Mouse (Mus musculus): ENCODE results near the gene Actl10. TPM values are rescaled to one million over a fixed set of nuclear protein-coding genes. Genes with fewer than 3 reads are reported as not detected.

The Actl10 gene
- polyA plus RNA-seq, 1 experiment from 2014 or later: not detected

GRCm38 (mm10) chr2:154539720-154540119 lies 11.9 kb upstream of the Actl10 start:
- WGBS (ENCODE audit: missing documents): 68% methylated on average over 3 of the region's 3 CpGs
- Histone ChIP-seq H3K27ac (no peak overlapping the region), H3K4me3 (ENCODE audit: inconsistent target) (no peak overlapping the region), H3K36me3 (ENCODE audit: inconsistent target) (peaks cover 13% of the 10 kb centered on the region; the same call in 1 of the 2 replicates), H3K79me2 (ENCODE audit: inconsistent target) (no peaks in the 10 kb centered on the region)

- Histone ChIP-seq H3K36me3 (ENCODE audit: inconsistent target) (no peaks in the 10 kb centered on the region), H3K79me2 (ENCODE audit: inconsistent target) (no peaks in the 10 kb centered on the region), H3K27ac (no peak overlapping the region), H3K4me3 (ENCODE audit: inconsistent target) (no peak overlapping the region)
- 91% methylated on average over 2 of the region's 2 CpGs for WGBS (ENCODE audit: missing documents)
Measured at GRCm38 (mm10) chr2:154541630-154542029, 9.9 kb upstream of the Actl10 start.

- 93% methylated on average over 9 of the region's 9 CpGs for WGBS (ENCODE audit: missing documents)
- H3K27ac ChIP-seq: no peak overlapping the region
- H3K4me3 ChIP-seq (ENCODE audit: inconsistent target): no peak overlapping the region
- no peaks in the 10 kb centered on the region for H3K79me2 ChIP-seq (ENCODE audit: inconsistent target)
- no peaks in the 10 kb centered on the region for H3K36me3 ChIP-seq (ENCODE audit: inconsistent target)
Measured at GRCm38 (mm10) chr2:154543567-154544347, 7.8 kb upstream of the Actl10 start.

- H3K27ac ChIP-seq: no peak within 1 kb of the TSS
- H3K36me3 ChIP-seq (ENCODE audit: inconsistent target): no peaks in the 10 kb centered on the region
- WGBS (ENCODE audit: missing documents): 99% methylated on average over 9 of the region's 10 CpGs
- H3K79me2 ChIP-seq (ENCODE audit: inconsistent target): no peaks in the 10 kb centered on the region
- no peak within 1 kb of the TSS for H3K4me3 ChIP-seq (ENCODE audit: inconsistent target)
Measured at GRCm38 (mm10) chr2:154546711-154547110, 4.9 kb upstream of the Actl10 start, which contains the start of gene 1700003F12Rik. TSS of gene 1700003F12Rik (plus strand) at chr2:154547085.

- Histone ChIP-seq H3K79me2 (ENCODE audit: inconsistent target) (no peaks in the 10 kb centered on the region), H3K4me3 (ENCODE audit: inconsistent target) (peak overlapping the region; percentile 30), H3K36me3 (ENCODE audit: inconsistent target) (no peaks in the 10 kb centered on the region), H3K27ac (0 out of 2 replicates have a peak overlapping the region, but pooled peaks have one; percentile 28)
- 82% methylated on average over 3 of the region's 3 CpGs for WGBS (ENCODE audit: missing documents)
Measured at GRCm38 (mm10) chr2:154548688-154549087, 2.9 kb upstream of the Actl10 start.

- H3K79me2 ChIP-seq (ENCODE audit: inconsistent target): no peaks in the 10 kb centered on the region
- H3K27ac ChIP-seq: peak overlapping the region; percentile 28; the same call in 1 of the 2 replicates
- WGBS (ENCODE audit: missing documents): 11% methylated on average over 47 of the region's 48 CpGs
- H3K36me3 ChIP-seq (ENCODE audit: inconsistent target): no peaks in the 10 kb centered on the region
- peak overlapping the region; percentile 30 for H3K4me3 ChIP-seq (ENCODE audit: inconsistent target)
Measured at GRCm38 (mm10) chr2:154549127-154549885, 2.3 kb upstream of the Actl10 start.

- Histone ChIP-seq H3K27ac (no peak overlapping the region), H3K79me2 (ENCODE audit: inconsistent target) (no peaks in the 10 kb centered on the region), H3K36me3 (ENCODE audit: inconsistent target) (no peaks in the 10 kb centered on the region), H3K4me3 (ENCODE audit: inconsistent target) (no peak overlapping the region)
- 23% methylated on average over 20 of the region's 20 CpGs for WGBS (ENCODE audit: missing documents)
Measured at GRCm38 (mm10) chr2:154549886-154550189, 1.7 kb upstream of the Actl10 start.

- no peak overlapping the region for H3K27ac ChIP-seq
- H3K79me2 ChIP-seq (ENCODE audit: inconsistent target): no peaks in the 10 kb centered on the region
- 74% methylated on average over 2 of the region's 2 CpGs for WGBS (ENCODE audit: missing documents)
- no peak overlapping the region for H3K4me3 ChIP-seq (ENCODE audit: inconsistent target)
- no peaks in the 10 kb centered on the region for H3K36me3 ChIP-seq (ENCODE audit: inconsistent target)
Measured at GRCm38 (mm10) chr2:154550937-154551336, 639 bp upstream of the Actl10 start.

GRCm38 (mm10) chr2:154551927-154552326 lies 351 bp downstream of the Actl10 start:
- no peaks in the 10 kb centered on the region for H3K36me3 ChIP-seq (ENCODE audit: inconsistent target)
- no peak overlapping the region for H3K4me3 ChIP-seq (ENCODE audit: inconsistent target)
- no peak overlapping the region for H3K27ac ChIP-seq
- no peaks in the 10 kb centered on the region for H3K79me2 ChIP-seq (ENCODE audit: inconsistent target)
- 66% methylated on average over 21 of the region's 21 CpGs for WGBS (ENCODE audit: missing documents)

- no peaks in the 10 kb centered on the region for H3K36me3 ChIP-seq (ENCODE audit: inconsistent target)
- H3K79me2 ChIP-seq (ENCODE audit: inconsistent target): no peaks in the 10 kb centered on the region
- no peak overlapping the region for H3K4me3 ChIP-seq (ENCODE audit: inconsistent target)
- WGBS (ENCODE audit: missing documents): 24% methylated on average over 26 of the region's 27 CpGs
- H3K27ac ChIP-seq: no peak overlapping the region
Measured at GRCm38 (mm10) chr2:154552424-154552907, 890 bp downstream of the Actl10 start.

GRCm38 (mm10) chr2:154555235-154555634 lies 3.7 kb downstream of the Actl10 start:
- Histone ChIP-seq H3K27ac (no peak overlapping the region), H3K36me3 (ENCODE audit: inconsistent target) (no peaks in the 10 kb centered on the region), H3K4me3 (ENCODE audit: inconsistent target) (no peak overlapping the region), H3K79me2 (ENCODE audit: inconsistent target) (no peaks in the 10 kb centered on the region)
- 96% methylated on average over 6 of the region's 6 CpGs for WGBS (ENCODE audit: missing documents)

- no peaks in the 10 kb centered on the region for H3K79me2 ChIP-seq (ENCODE audit: inconsistent target)
- H3K36me3 ChIP-seq (ENCODE audit: inconsistent target): peaks cover 14% of the 10 kb centered on the region
- WGBS (ENCODE audit: missing documents): 79% methylated on average over 5 of the region's 5 CpGs
- H3K4me3 ChIP-seq (ENCODE audit: inconsistent target): no peak overlapping the region
- no peak overlapping the region for H3K27ac ChIP-seq
Measured at GRCm38 (mm10) chr2:154557184-154557832, 5.7 kb downstream of the Actl10 start.

- no peak within 1 kb of the TSS for H3K27ac ChIP-seq
- no peak within 1 kb of the TSS for H3K4me3 ChIP-seq (ENCODE audit: inconsistent target)
- 21% methylated on average over 31 of the region's 34 CpGs for WGBS (ENCODE audit: missing documents)
- peaks cover 24% of the 10 kb centered on the region for H3K36me3 ChIP-seq (ENCODE audit: inconsistent target)
- no peaks in the 10 kb centered on the region for H3K79me2 ChIP-seq (ENCODE audit: inconsistent target)
Measured at GRCm38 (mm10) chr2:154558264-154559039, 6.9 kb downstream of the Actl10 start, which contains the start of gene Necab3. TSS of gene Necab3 (minus strand) at chr2:154558890.

- WGBS (ENCODE audit: missing documents): 96% methylated on average over 22 of the region's 22 CpGs
- Histone ChIP-seq H3K79me2 (ENCODE audit: inconsistent target) (peaks cover 39% of the 10 kb centered on the region), H3K27ac (no peak overlapping the region), H3K4me3 (ENCODE audit: inconsistent target) (no peak overlapping the region), H3K36me3 (ENCODE audit: inconsistent target) (peaks cover 26% of the 10 kb centered on the region)
Measured at GRCm38 (mm10) chr2:154563612-154564170, 12.1 kb downstream of the Actl10 start.

All from macrophage (primary cell).